Mouse (Mus musculus) stomach, postnatal 0 days (tissue): ENCODE data around the gene A4galt. TPM values are rescaled to one million over a fixed set of nuclear protein-coding genes. Genes with fewer than 3 reads are reported as not detected.

ENCODE experiments used
- ATAC-seq: fragments of 200-750 bp; cut with Nextera tagmentation; 2 replicates; pipeline ENCODE4 v1.8.0; 2017; ENCODE audit not compliant: low FRiP score, low TSS enrichment
- DNase-seq: peaks from one replicate; pipeline ENCODE4 v3.0.0-alpha.2; 2016; ENCODE audit warnings: low spot score
- H3K27ac ChIP-seq: fragments of 300-500 bp; sonication (generic); replicated peaks from 2 replicates; pipeline ENCODE4 v1.5.1; 2014; ENCODE audit warnings: mild to moderate bottlenecking, control low read depth
- H3K27me3 ChIP-seq: fragments of 300-500 bp; sonication (generic); 2 replicates; pipeline ENCODE4 v1.6.1; 2014; ENCODE audit warnings: low read length; ENCODE audit not compliant: control insufficient read depth, insufficient read depth
- H3K36me3 ChIP-seq: fragments of 300-500 bp; sonication (generic); 2 replicates; pipeline ENCODE4 v1.6.1; 2014; ENCODE audit warnings: low read length, mixed read lengths; ENCODE audit not compliant: control insufficient read depth, insufficient read depth
- H3K4me1 ChIP-seq: fragments of 300-500 bp; sonication (generic); replicated peaks from 2 replicates; pipeline ENCODE4 v1.6.1; 2014; ENCODE audit warnings: antibody characterized with exemption; ENCODE audit not compliant: control insufficient read depth, insufficient read depth
- H3K4me2 ChIP-seq: fragments of 300-500 bp; sonication (generic); replicated peaks from 2 replicates; pipeline ENCODE4 v1.6.1; 2014; ENCODE audit warnings: low read depth, mild to moderate bottlenecking, control low read depth, moderate library complexity
- H3K4me3 ChIP-seq: fragments of 300-500 bp; sonication (generic); 2 replicates; pipeline ENCODE4 v1.5.1; 2014; ENCODE audit warnings: low read depth, low read length, control low read depth
- H3K9ac ChIP-seq: fragments of 300-500 bp; sonication (generic); 2 replicates; pipeline ENCODE4 v1.6.1; 2014; ENCODE audit warnings: mild to moderate bottlenecking, low read length, control low read depth, mixed read lengths
- H3K9me3 ChIP-seq: fragments of 300-500 bp; sonication (generic); 2 replicates; pipeline ENCODE4 v1.6.1; 2016; ENCODE audit warnings: low read length; ENCODE audit not compliant: control insufficient read depth
- CTCF ChIP-seq: IDR thresholded peaks from 2 replicates; pipeline ENCODE4 v1.5.1; 2016; ENCODE audit warnings: antibody characterized with exemption, low read depth, mild to moderate bottlenecking, moderate library complexity
- WGBS: fragments of 180-500 bp; shearing (Covaris S2); extraction: QIAGEN DNeasy Blood & Tissue Kit; methylation state at CpG from one replicate; pipeline ENCODE4 v1.1.7; 2014; 5-methylcytosine and 5-hydroxymethylcytosine counted together
- polyA plus RNA-seq: library from polyadenylated mRNA; unstranded; fragments of >200 nt; fragmentation: Nextera tagmentation; extraction: Ambion mirVana; gene quantifications from 2 replicates; pipeline ENCODE4 v1.2.1, GENCODE M21; 2015

The A4galt gene
- polyA plus RNA-seq, 1 experiment from 2014 or later: 23.0 TPM

- no peak for TF ChIP-seq CTCF
- Histone ChIP-seq H3K4me1 (no peaks in the 10 kb centered on the region), H3K9ac (no peak overlapping the region), H3K9me3 (no peaks in the 10 kb centered on the region), H3K27me3 (no peaks in the 10 kb centered on the region), H3K36me3 (no peaks in the 10 kb centered on the region), H3K27ac (no peak overlapping the region), H3K4me2 (no peak overlapping the region), H3K4me3 (no peak overlapping the region)
- 81% methylated on average over 6 of the region's 6 CpGs for WGBS
- DNase-seq (no peak), ATAC-seq (no peak)
Measured at GRCm38 (mm10) chr15:83180004-83180403, 71.6 kb downstream of the A4galt start.

Other genes with a start within 250 kb of the A4galt start
- gene Nfam1, start 218.5 kb downstream of the A4galt start, polyA plus RNA-seq: 1.3 and 1.4 TPM in 2 replicates
- gene Serhl, start 162.3 kb downstream of the A4galt start, polyA plus RNA-seq: 51.5 and 61.6 TPM in 2 replicates
- 39.9 and 44.8 TPM in 2 replicates for gene Rrp7a, start 129.0 kb downstream of the A4galt start, polyA plus RNA-seq
- 56.3 and 58.7 TPM in 2 replicates for gene Poldip3, start 102.4 kb downstream of the A4galt start, polyA plus RNA-seq
- 117 and 145 TPM in 2 replicates for gene Cyb5r3, start 79.2 kb downstream of the A4galt start, polyA plus RNA-seq
- gene Arfgap3, start 98.5 kb upstream of the A4galt start, polyA plus RNA-seq: 57.0 and 60.3 TPM in 2 replicates
- 42.5 and 46.6 TPM in 2 replicates for gene Pacsin2, start 212.8 kb upstream of the A4galt start, polyA plus RNA-seq